Mouse (Mus musculus) G1E (cell line): ENCODE results near the gene Apod.

Experiments used
- CTCF ChIP-seq: IDR thresholded peaks from 2 replicates; pipeline ENCODE4 v1.5.1; 2012; ENCODE audit warnings: low read depth, low read length, inconsistent platforms, mixed read lengths
- GATA1 ChIP-seq: IDR thresholded peaks from 2 replicates; pipeline ENCODE4 v1.6.1; 2012; ENCODE audit warnings: borderline replicate concordance, low read length, inconsistent platforms, mixed read lengths
- GATA2 ChIP-seq: IDR thresholded peaks from 2 replicates; pipeline ENCODE4 v1.6.1; 2012; ENCODE audit warnings: low read depth, low read length, inconsistent platforms, borderline replicate concordance
- POLR2AphosphoS5 ChIP-seq: IDR thresholded peaks from 2 replicates; pipeline ENCODE4 v1.6.1; 2012; ENCODE audit warnings: low read depth, low read length, inconsistent platforms; ENCODE audit not compliant: insufficient replicate concordance

DNA sequence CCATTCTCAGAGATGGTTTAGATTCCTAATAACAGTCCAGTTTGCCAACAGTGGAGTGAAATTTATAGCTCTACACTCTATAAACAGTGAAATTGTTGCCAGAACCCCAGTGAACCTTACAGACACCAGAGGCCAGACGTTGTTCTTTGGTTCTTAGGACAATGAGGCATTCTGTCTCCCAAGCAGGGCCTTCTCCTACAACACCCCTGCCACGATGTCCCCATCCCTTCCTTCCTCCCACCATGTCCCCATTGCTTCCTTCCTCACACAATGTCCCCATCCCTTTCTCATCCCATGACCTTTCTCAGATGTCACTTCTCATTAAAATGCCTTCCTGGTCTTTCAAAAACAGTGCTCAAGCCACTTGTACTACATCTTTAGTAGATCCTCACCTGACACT is 3.8 kb upstream of the Apod start:
- TF ChIP-seq CTCF (no peak), GATA1 (no peak), POLR2AphosphoS5 (no peak), GATA2 (no peak)
